Comparison of ENCODE assay signal across 16 mouse cellular contexts in the genomic region with DNA sequence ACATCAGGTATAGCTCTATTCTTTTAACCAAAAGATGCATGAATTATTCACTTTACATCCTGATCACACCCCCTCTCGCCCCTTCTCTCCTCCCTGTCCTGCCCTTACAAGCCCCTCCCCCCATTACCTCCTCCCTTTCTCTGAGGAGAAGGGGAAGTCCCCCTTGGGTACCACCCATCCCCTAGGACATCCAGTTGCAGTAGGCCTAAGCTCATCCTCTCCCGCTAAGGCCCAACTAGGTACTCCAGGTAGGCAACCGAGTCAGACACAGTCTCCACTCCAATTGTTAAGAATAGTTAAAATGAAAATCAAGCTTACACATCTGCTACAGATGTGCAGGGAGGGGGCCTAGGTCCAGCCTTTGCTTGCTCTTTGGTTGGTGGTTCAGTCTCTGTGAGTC.
DNase-seq lines count a peak whose midpoint lies in the region; TF ChIP-seq lines count a peak whose summit lies in the region.
"Had no signal": no experiment of that assay in that cellular context is flagged by ENCODE, and none has a peak within 500 bp of the region (broad histone marks: within the 10 kb centered on the region; RNA-seq: fewer than 3 reads in every experiment).

No protein-coding gene starts in this region.

- TF ChIP-seq POLR2A in CH12.LX (IDR thresholded peaks at IDR 0.05; ENCODE audit: low read depth, low read length), result peak; percentile 63

- intact Hi-C loops in heart, postnatal 14 days (cut with DNase I), result no loop called here

- peak overlapping the region; percentile 52; the same call in 1 of the 2 replicates for H3K4me2 ChIP-seq in CH12.LX (ENCODE audit: insufficient read depth, low read depth, poor library complexity, severe bottlenecking)

- no peak for TF ChIP-seq RAD21 in CH12.LX (IDR thresholded peaks at IDR 0.05; ENCODE audit: low read depth, low read length)

- no peak for TF ChIP-seq CTCF in CH12.LX (conservative IDR thresholded peaks at IDR 0.05 in 1 of 2, IDR thresholded peaks at IDR 0.05 in 1 of 2; ENCODE audit: low read depth in 2 of 2, low read length in 2 of 2)

- no peaks in the 10 kb centered on the region for H3K79me2 ChIP-seq in CH12.LX (replicated peaks; ENCODE audit: control insufficient read depth, extremely low read depth, insufficient read depth, poor library complexity, severe bottlenecking)

- dilution Hi-C loops in CH12.LX (cut with MboI; ENCODE audit: extremely low pct_ligation_motif_present, extremely low pct_unique_long_range_greater_than_20kb, low sequenced_read_pairs), result no loop called here

- TF ChIP-seq EP300 in CH12.LX (IDR thresholded peaks at IDR 0.05; ENCODE audit: low read length), result no peak

- DNase-seq in testis, postnatal 10 days (ENCODE audit: low spot score), result peak; percentile 32
- DNase-seq in testis, postnatal 14 days (ENCODE audit: low spot score), result no peak
- DNase-seq in CH12.LX (ENCODE audit: extremely low read depth), result peak; percentile 92
- DNase-seq in heart, postnatal 14 days, result no peak
- DNase-seq: adrenal gland, adult 2 months; adrenal gland, adult 8-10 months; adrenal gland, postnatal 10 days; adrenal gland, postnatal 14 days; adrenal gland, postnatal 25 days; adrenal gland, postnatal 36 days; B cell, adult 2 months; cerebellum, adult 11 months; cerebellum, adult 11-12 months; cerebellum, adult 18-20 months; cerebellum, adult 2 months had no signal

- H3K27ac ChIP-seq in CH12.LX (ENCODE audit: insufficient read depth, low read depth), result peak overlapping the region; percentile 52; the same call in 1 of the 2 replicates

- H3K9me3 ChIP-seq in CH12.LX (replicated peaks; ENCODE audit: low read length), result no peaks in the 10 kb centered on the region

- H3K4me1 ChIP-seq in CH12.LX (ENCODE audit: control insufficient read depth in 1 of 2, insufficient read depth in 2 of 2), result peaks cover 2 to 54% of the 10 kb centered on the region in 2 experiments; a peak in 3 of 4 replicates

- in situ Hi-C loops in CH12.LX (cut with MboI; ENCODE audit: low pct_ligation_motif_present, low pct_unique_long_range_greater_than_20kb, low sequenced_read_pairs), result no loop called here

- no peaks in the 10 kb centered on the region for H3K27me3 ChIP-seq in CH12.LX (replicated peaks)

- peak overlapping the region; percentile 37 to 59 (median 49) for H3K4me3 ChIP-seq in CH12.LX (replicated peaks in 1 of 3; ENCODE audit: low read depth in 2 of 3, low read length in 2 of 3, poor library complexity in 1 of 3)

- H3K36me3 ChIP-seq in CH12.LX (replicated peaks in 1 of 2; ENCODE audit: control insufficient read depth in 1 of 2, insufficient read depth in 1 of 2, low read length in 1 of 2), result peaks cover 0 to 13% of the 10 kb centered on the region in 2 experiments
- H3K36me3 ChIP-seq: G1E had no signal

- H3K9ac ChIP-seq in CH12.LX (ENCODE audit: insufficient read depth, low read depth), result peak overlapping the region; percentile 42; the same call in 1 of the 2 replicates

TF ChIP-seq in CH12.LX, 34 proteins besides CTCF, POLR2A, EP300 and RAD21:
- TF ChIP-seq MAFK (IDR thresholded peaks at IDR 0.05; ENCODE audit: insufficient replicate concordance, low read length), result no peak
- TF ChIP-seq NRF1 (IDR thresholded peaks at IDR 0.05; ENCODE audit: low read depth, low read length), result no peak
- no peak for TF ChIP-seq RCOR1 (conservative IDR thresholded peaks at IDR 0.05; ENCODE audit: low read depth, low read length)
- no peak for TF ChIP-seq ZC3H11A (IDR thresholded peaks at IDR 0.05; ENCODE audit: low read depth, low read length)
- peak; percentile 20; the same call in 1 of the 2 replicates for TF ChIP-seq IRF4 (IDR thresholded peaks at IDR 0.05; ENCODE audit: low read depth, low read length)
- 0 out of 2 replicates have a peak, but pooled peaks have one; percentile 58 for TF ChIP-seq NELFE (IDR thresholded peaks at IDR 0.05; ENCODE audit: low read depth, low read length)
- no peak for TF ChIP-seq JUND (conservative IDR thresholded peaks at IDR 0.05; ENCODE audit: low read depth, low read length)
- TF ChIP-seq HCFC1 (IDR thresholded peaks at IDR 0.05; ENCODE audit: low read depth, low read length), result peak; percentile 32; the same call in 1 of the 2 replicates
- peak; percentile 46; the same call in 1 of the 2 replicates for TF ChIP-seq CHD2 (IDR thresholded peaks at IDR 0.05; ENCODE audit: low read length)
- TF ChIP-seq MAZ (IDR thresholded peaks at IDR 0.05; ENCODE audit: low read depth, low read length), result 0 out of 2 replicates have a peak, but pooled peaks have one; percentile 15
- TF ChIP-seq JUN (IDR thresholded peaks at IDR 0.05; ENCODE audit: insufficient read depth, low read depth, low read length), result no peak
- TF ChIP-seq ETS1 (conservative IDR thresholded peaks at IDR 0.05; ENCODE audit: low read depth, low read length), result no peak
- TF ChIP-seq ZKSCAN1 (IDR thresholded peaks at IDR 0.05; ENCODE audit: borderline replicate concordance, low read depth, low read length), result no peak
- peak; percentile 55 for TF ChIP-seq TCF12 (IDR thresholded peaks at IDR 0.05; ENCODE audit: low read depth, low read length)
- TF ChIP-seq MAX (IDR thresholded peaks at IDR 0.05; ENCODE audit: low read length), result no peak
- peak; percentile 51; the same call in 1 of the 2 replicates for TF ChIP-seq ZMIZ1 (IDR thresholded peaks at IDR 0.05; ENCODE audit: low read depth, low read length)
- TF ChIP-seq SMC3 (IDR thresholded peaks at IDR 0.05; ENCODE audit: low read depth, low read length), result no peak
- no peak for TF ChIP-seq USF2 (conservative IDR thresholded peaks at IDR 0.05; ENCODE audit: low read depth, low read length)
- TF ChIP-seq UBTF (IDR thresholded peaks at IDR 0.05; ENCODE audit: low read depth, low read length), result no peak
- no peak for TF ChIP-seq ZNF384 (IDR thresholded peaks at IDR 0.05; ENCODE audit: low read depth, low read length)
- no peak for TF ChIP-seq PAX5 (IDR thresholded peaks at IDR 0.05; ENCODE audit: low read length)
- TF ChIP-seq SIN3A (IDR thresholded peaks at IDR 0.05; ENCODE audit: low read length), result no peak
- no peak for TF ChIP-seq E2F4 (IDR thresholded peaks at IDR 0.05; ENCODE audit: insufficient replicate concordance, low read depth, low read length)
- TF ChIP-seq MXI1 (IDR thresholded peaks at IDR 0.05; ENCODE audit: low read depth, low read length), result no peak
- TF ChIP-seq TBP (conservative IDR thresholded peaks at IDR 0.05; ENCODE audit: low read depth, low read length), result 0 out of 2 replicates have a peak, but pooled peaks have one; percentile 54
- no peak for TF ChIP-seq BHLHE40 (IDR thresholded peaks at IDR 0.05; ENCODE audit: low read depth, low read length)
- no peak for TF ChIP-seq GABPA (IDR thresholded peaks at IDR 0.05; ENCODE audit: insufficient replicate concordance, low read depth, low read length)
- TF ChIP-seq ELF1 (IDR thresholded peaks at IDR 0.05; ENCODE audit: low read depth, low read length), result no peak
- no peak for TF ChIP-seq KAT2A (IDR thresholded peaks at IDR 0.05; ENCODE audit: insufficient replicate concordance, low read length)
- no peak for TF ChIP-seq MEF2A (IDR thresholded peaks at IDR 0.05; ENCODE audit: borderline replicate concordance, low read depth, low read length)
- TF ChIP-seq CHD1 (IDR thresholded peaks at IDR 0.05; ENCODE audit: low read depth, low read length), result no peak; the same call in 1 of the 2 replicates
- TF ChIP-seq POLR2AphosphoS2 (IDR thresholded peaks at IDR 0.05; ENCODE audit: low read depth, low read length), result no peak
- TF ChIP-seq MYC (IDR thresholded peaks at IDR 0.05; ENCODE audit: low read depth, low read length), result no peak
- no peak for TF ChIP-seq USF1 (IDR thresholded peaks at IDR 0.05; ENCODE audit: low read depth, low read length)

Comparison
In these comparisons a context has a peak if more than half of its experiments do, and no peak if none do; other contexts are left out.
1. DNase-seq: peak in testis, postnatal 10 days (single experiment) and CH12.LX (single experiment); none in testis, postnatal 14 days (single experiment) and heart, postnatal 14 days (0 of 2).